Mouse (Mus musculus): ENCODE measurements around the gene Mrpl24. TPM values are rescaled to one million over a fixed set of nuclear protein-coding genes. Genes with fewer than 3 reads are reported as not detected.

Gene Mrpl24
- polyA plus RNA-seq, 1 experiment, result 100 TPM

GRCm38 (mm10) chr3:87927452-87927851, 8.1 kb downstream of the Mrpl24 start:
- Histone ChIP-seq H3K4me3 (ENCODE audit: insufficient read depth, low read depth, low read length) (no peak overlapping the region), H3K36me3 (ENCODE audit: control insufficient read depth, insufficient read depth, low read length) (peaks cover 6% of the 10 kb centered on the region), H3K27me3 (replicated peaks; ENCODE audit: control insufficient read depth, insufficient read depth, low read length) (no peaks in the 10 kb centered on the region), H3K27ac (ENCODE audit: insufficient read depth, low read depth, low read length) (no peak overlapping the region), H3K4me1 (ENCODE audit: control insufficient read depth, insufficient read depth, low read length) (peaks cover 4% of the 10 kb centered on the region)
- no peak for DNase-seq
- TF ChIP-seq CTCF (conservative IDR thresholded peaks at IDR 0.05; ENCODE audit: insufficient read depth, insufficient read length, low read depth, low read length), result no peak
- TF ChIP-seq POLR2A (IDR thresholded peaks at IDR 0.05; ENCODE audit: low read depth, low read length), result no peak
- 93% methylated on average over 5 of the region's 5 CpGs for WGBS

- Histone ChIP-seq H3K27ac (ENCODE audit: insufficient read depth, low read depth, low read length) (peak overlapping the region; percentile 53), H3K4me1 (ENCODE audit: control insufficient read depth, insufficient read depth, low read length) (peaks cover 4% of the 10 kb centered on the region), H3K4me3 (ENCODE audit: insufficient read depth, low read depth, low read length) (peak overlapping the region; percentile 74), H3K27me3 (replicated peaks; ENCODE audit: control insufficient read depth, insufficient read depth, low read length) (no peaks in the 10 kb centered on the region), H3K36me3 (ENCODE audit: control insufficient read depth, insufficient read depth, low read length) (no peaks in the 10 kb centered on the region; the same call in 1 of the 2 replicates)
- 2% methylated on average over 26 of the region's 26 CpGs for WGBS
- DNase-seq, result no peak
- TF ChIP-seq POLR2A (IDR thresholded peaks at IDR 0.05; ENCODE audit: low read depth, low read length) (no peak), CTCF (conservative IDR thresholded peaks at IDR 0.05; ENCODE audit: insufficient read depth, insufficient read length, low read depth, low read length) (no peak)
Measured at GRCm38 (mm10) chr3:87929341-87930077, 10.2 kb downstream of the Mrpl24 start.

DNA sequence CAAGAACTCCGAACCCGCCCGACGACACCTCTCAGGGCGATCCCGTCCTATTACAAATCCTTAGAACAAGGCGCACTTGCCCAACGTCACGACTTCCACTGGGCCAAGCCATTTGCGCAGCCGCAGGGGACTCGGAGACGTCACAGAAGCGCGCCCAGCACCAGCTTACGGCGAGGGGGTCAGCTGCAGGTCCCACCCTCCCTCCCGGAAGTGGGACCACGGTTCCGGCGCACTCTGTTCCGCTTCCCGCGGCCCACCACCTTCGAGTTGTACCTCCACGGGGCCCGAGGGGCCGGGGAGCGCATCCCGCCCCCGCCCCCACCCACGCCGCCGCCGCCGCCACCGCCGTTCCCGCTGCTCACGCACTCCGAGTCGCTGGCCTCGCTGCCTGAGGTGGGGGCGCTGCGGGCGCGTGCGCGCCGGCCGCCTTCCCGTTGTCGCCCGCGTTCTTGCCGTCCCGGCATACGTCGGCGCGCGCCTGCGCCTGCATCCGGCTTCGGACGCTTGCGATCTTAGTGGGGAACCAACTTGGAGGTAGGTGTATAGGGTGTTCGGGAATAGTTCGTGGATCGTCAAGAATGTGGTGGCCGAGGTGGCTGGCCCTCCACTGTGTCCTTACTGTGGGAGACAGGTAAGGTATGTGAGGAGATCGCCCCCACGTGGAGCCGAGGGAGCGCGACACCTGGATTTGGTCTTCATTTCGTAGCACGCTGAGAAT, 10.9 kb downstream of the Mrpl24 start, which contains the start of the genes Isg20l2 and Rrnad1:
TSS of gene Isg20l2 (plus strand) at position 237 of the 718 bp plus-strand sequence.
TSS of gene Rrnad1 (minus strand) at position 640 of the 718 bp plus-strand sequence.
- TF ChIP-seq POLR2A (IDR thresholded peaks at IDR 0.05; ENCODE audit: low read depth, low read length) (peak; percentile 76), CTCF (conservative IDR thresholded peaks at IDR 0.05; ENCODE audit: insufficient read depth, insufficient read length, low read depth, low read length) (peak; percentile 83)
- Histone ChIP-seq H3K36me3 (ENCODE audit: control insufficient read depth, insufficient read depth, low read length) (peaks cover 2% of the 10 kb centered on the region), H3K4me1 (ENCODE audit: control insufficient read depth, insufficient read depth, low read length) (peaks cover 8% of the 10 kb centered on the region), H3K4me3 (ENCODE audit: insufficient read depth, low read depth, low read length) (peak within 1 kb of the TSS; percentile 74), H3K27ac (ENCODE audit: insufficient read depth, low read depth, low read length) (peak within 1 kb of the TSS; percentile 91), H3K27me3 (replicated peaks; ENCODE audit: control insufficient read depth, insufficient read depth, low read length) (no peaks in the 10 kb centered on the region)
- WGBS, result under 1% methylated on average over 76 of the region's 78 CpGs
- peak; percentile 98 for DNase-seq

- DNase-seq, result peak; percentile 77
- H3K27ac ChIP-seq (ENCODE audit: insufficient read depth, low read depth, low read length), result peak overlapping the region; percentile 82
- 63% methylated on average over 5 of the region's 5 CpGs for WGBS
- H3K36me3 ChIP-seq (ENCODE audit: control insufficient read depth, insufficient read depth, low read length), result peaks cover 2% of the 10 kb centered on the region
- H3K4me1 ChIP-seq (ENCODE audit: control insufficient read depth, insufficient read depth, low read length), result peaks cover 8% of the 10 kb centered on the region
- H3K4me3 ChIP-seq (ENCODE audit: insufficient read depth, low read depth, low read length), result peak overlapping the region; percentile 41; the same call in 1 of the 2 replicates
- no peak for TF ChIP-seq POLR2A (IDR thresholded peaks at IDR 0.05; ENCODE audit: low read depth, low read length)
- TF ChIP-seq CTCF (conservative IDR thresholded peaks at IDR 0.05; ENCODE audit: insufficient read depth, insufficient read length, low read depth, low read length), result no peak
- no peaks in the 10 kb centered on the region for H3K27me3 ChIP-seq (replicated peaks; ENCODE audit: control insufficient read depth, insufficient read depth, low read length)
Measured at GRCm38 (mm10) chr3:87934026-87934425, 14.7 kb downstream of the Mrpl24 start.

GRCm38 (mm10) chr3:87934501-87934900, 15.2 kb downstream of the Mrpl24 start:
- peaks cover 2% of the 10 kb centered on the region for H3K36me3 ChIP-seq (ENCODE audit: control insufficient read depth, insufficient read depth, low read length)
- WGBS, result 38% methylated on average over 4 of the region's 4 CpGs
- peak overlapping the region; percentile 82 for H3K27ac ChIP-seq (ENCODE audit: insufficient read depth, low read depth, low read length)
- no peaks in the 10 kb centered on the region for H3K27me3 ChIP-seq (replicated peaks; ENCODE audit: control insufficient read depth, insufficient read depth, low read length)
- peaks cover 8% of the 10 kb centered on the region for H3K4me1 ChIP-seq (ENCODE audit: control insufficient read depth, insufficient read depth, low read length)
- no peak for TF ChIP-seq POLR2A (IDR thresholded peaks at IDR 0.05; ENCODE audit: low read depth, low read length)
- no peak for TF ChIP-seq CTCF (conservative IDR thresholded peaks at IDR 0.05; ENCODE audit: insufficient read depth, insufficient read length, low read depth, low read length)
- DNase-seq, result no peak
- H3K4me3 ChIP-seq (ENCODE audit: insufficient read depth, low read depth, low read length), result no peak overlapping the region

DNA sequence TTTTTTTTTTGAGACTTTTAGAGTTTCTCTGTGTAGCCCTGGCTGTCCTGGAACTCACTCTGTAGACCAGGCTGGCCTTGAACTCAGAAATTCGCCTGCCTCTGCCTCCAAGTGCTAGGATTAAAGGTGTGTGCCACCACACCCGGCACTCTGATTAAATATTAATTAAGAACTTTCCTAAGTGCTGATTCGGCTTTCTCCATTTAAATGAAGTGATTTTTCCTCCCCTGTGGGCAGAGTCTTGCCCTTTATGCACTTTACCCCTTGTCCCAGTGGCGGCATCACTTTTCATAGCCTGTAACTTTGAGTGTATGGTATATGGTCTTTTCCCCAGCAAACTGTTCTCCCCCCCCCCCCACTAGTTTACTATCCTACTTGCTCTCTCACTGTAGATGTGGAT, 15.9 kb downstream of the Mrpl24 start:
- 43% methylated on average over 4 of the region's 4 CpGs for WGBS
- Histone ChIP-seq H3K4me3 (ENCODE audit: insufficient read depth, low read depth, low read length) (no peak overlapping the region), H3K27me3 (replicated peaks; ENCODE audit: control insufficient read depth, insufficient read depth, low read length) (no peaks in the 10 kb centered on the region), H3K4me1 (ENCODE audit: control insufficient read depth, insufficient read depth, low read length) (peaks cover 8% of the 10 kb centered on the region), H3K27ac (ENCODE audit: insufficient read depth, low read depth, low read length) (peak overlapping the region; percentile 42; the same call in 1 of the 2 replicates), H3K36me3 (ENCODE audit: control insufficient read depth, insufficient read depth, low read length) (peaks cover 2% of the 10 kb centered on the region)
- TF ChIP-seq CTCF (conservative IDR thresholded peaks at IDR 0.05; ENCODE audit: insufficient read depth, insufficient read length, low read depth, low read length), result no peak
- no peak for TF ChIP-seq POLR2A (IDR thresholded peaks at IDR 0.05; ENCODE audit: low read depth, low read length)
- peak; percentile 78 for DNase-seq

DNA sequence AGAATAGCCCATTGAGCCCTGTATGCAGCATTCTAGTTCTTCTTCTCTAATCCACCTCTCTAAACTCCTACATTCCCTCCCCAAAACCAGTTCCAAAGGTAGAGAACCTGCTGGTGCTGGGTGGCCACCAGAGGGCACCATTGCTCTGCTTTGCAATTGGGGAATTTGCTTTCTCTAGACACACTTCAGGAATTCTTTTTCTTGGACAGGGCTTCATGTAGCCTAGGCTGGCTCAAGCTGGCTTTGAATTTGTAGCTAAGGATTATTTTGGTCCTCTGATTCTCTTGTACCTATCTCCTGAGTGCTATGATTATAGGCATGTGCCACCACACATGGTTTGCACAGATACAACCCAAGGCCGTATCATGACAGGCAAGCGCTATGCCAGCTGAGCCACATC, 16.5 kb downstream of the Mrpl24 start:
- H3K4me3 ChIP-seq (ENCODE audit: insufficient read depth, low read depth, low read length), result no peak overlapping the region
- peaks cover 8% of the 10 kb centered on the region for H3K4me1 ChIP-seq (ENCODE audit: control insufficient read depth, insufficient read depth, low read length)
- 99% methylated on average over 2 of the region's 2 CpGs for WGBS
- TF ChIP-seq CTCF (conservative IDR thresholded peaks at IDR 0.05; ENCODE audit: insufficient read depth, insufficient read length, low read depth, low read length) (peak; percentile 89), POLR2A (IDR thresholded peaks at IDR 0.05; ENCODE audit: low read depth, low read length) (no peak)
- peaks cover 2% of the 10 kb centered on the region for H3K36me3 ChIP-seq (ENCODE audit: control insufficient read depth, insufficient read depth, low read length)
- no peaks in the 10 kb centered on the region for H3K27me3 ChIP-seq (replicated peaks; ENCODE audit: control insufficient read depth, insufficient read depth, low read length)
- H3K27ac ChIP-seq (ENCODE audit: insufficient read depth, low read depth, low read length), result peak overlapping the region; percentile 42; the same call in 1 of the 2 replicates
- DNase-seq, result peak; percentile 82

All from kidney, adult 2 months (tissue).